Mouse (Mus musculus): ENCODE results near the gene Lzic. TPM values are rescaled to one million over a fixed set of nuclear protein-coding genes. Genes with fewer than 3 reads are reported as not detected.
"Not testable (repeated sequence)": the region's sequence is repeated elsewhere in the genome, so short reads cannot be mapped to it uniquely, and the experiment has no call there.

Lzic gene
- total and polyA plus RNA-seq, 3 experiments: 25.0 to 26.2 TPM; not detected in 1

- Histone ChIP-seq H3K79me2 (ENCODE audit: control insufficient read depth, insufficient read depth, low read length, poor library complexity) (no peaks in the 10 kb centered on the region), H3K27me3 (ENCODE audit: control insufficient read depth in 1 of 2, insufficient read depth in 2 of 2, low read length in 2 of 2) (no peaks in the 10 kb centered on the region), H3K36me3 (ENCODE audit: control insufficient read depth in 1 of 2, insufficient read depth in 2 of 2, low read length in 2 of 2) (no peaks in the 10 kb centered on the region), H3K9ac (ENCODE audit: control insufficient read depth, low read depth, low read length, poor library complexity, severe bottlenecking) (no peak within 1 kb of the TSS), H3K9me3 (replicated peaks; ENCODE audit: insufficient read depth, low read length) (no peaks in the 10 kb centered on the region), H3K27ac (ENCODE audit: control insufficient read depth, low read depth, low read length) (no peak within 1 kb of the TSS), H3K4me1 (ENCODE audit: control insufficient read depth in 1 of 2, insufficient read depth in 2 of 2, low read length in 2 of 2) (no peaks in the 10 kb centered on the region), H3K4me3 (ENCODE audit: control insufficient read depth in 1 of 2, insufficient read depth in 1 of 2, low read depth in 2 of 2, low read length in 2 of 2) (no peak within 1 kb of the TSS)
- no peak for DNase-seq (ENCODE audit: low read depth, low spot score)
- TF ChIP-seq BHLHE40 (IDR thresholded peaks at IDR 0.05; ENCODE audit: borderline replicate concordance, low read depth, low read length): no peak
- no peak for TF ChIP-seq POLR2A (IDR thresholded peaks at IDR 0.05; ENCODE audit: control insufficient read depth in 1 of 2, insufficient read depth in 1 of 2, low read depth in 1 of 2, low read length in 2 of 2, poor library complexity in 1 of 2)
- TF ChIP-seq ZC3H11A (IDR thresholded peaks at IDR 0.05; ENCODE audit: low read depth, low read length): no peak
- TF ChIP-seq MXI1 (IDR thresholded peaks at IDR 0.05; ENCODE audit: low read depth, low read length): no peak
- no peak for TF ChIP-seq GABPA (IDR thresholded peaks at IDR 0.05; ENCODE audit: low read depth, low read length)
- no peak for TF ChIP-seq NELFE (IDR thresholded peaks at IDR 0.05; ENCODE audit: low read depth, low read length)
- TF ChIP-seq POLR2AphosphoS2 (IDR thresholded peaks at IDR 0.05; ENCODE audit: low read length): no peak
- TF ChIP-seq MEF2A (IDR thresholded peaks at IDR 0.05; ENCODE audit: extremely low read depth, insufficient replicate concordance, low read depth, low read length, poor library complexity, severe bottlenecking): no peak
- no peak for TF ChIP-seq CHD2 (IDR thresholded peaks at IDR 0.05; ENCODE audit: low read length)
- no peak for TF ChIP-seq TBP (IDR thresholded peaks at IDR 0.05; ENCODE audit: low read depth, low read length)
- TF ChIP-seq MAZ (IDR thresholded peaks at IDR 0.05; ENCODE audit: low read depth, low read length): no peak
- TF ChIP-seq MYB (IDR thresholded peaks at IDR 0.05; ENCODE audit: low read depth, low read length): no peak
- no peak for TF ChIP-seq SIN3A (IDR thresholded peaks at IDR 0.05; ENCODE audit: low read length)
- no peak for TF ChIP-seq ZMIZ1 (IDR thresholded peaks at IDR 0.05; ENCODE audit: low read depth, low read length)
- TF ChIP-seq TAL1 (IDR thresholded peaks at IDR 0.05; ENCODE audit: low read length): no peak
- no peak for TF ChIP-seq UBTF (IDR thresholded peaks at IDR 0.05; ENCODE audit: borderline replicate concordance, insufficient read depth, low read depth, low read length)
- no peak for TF ChIP-seq USF2 (IDR thresholded peaks at IDR 0.05; ENCODE audit: borderline replicate concordance in 1 of 2, insufficient read depth in 1 of 2, low read depth in 1 of 2, low read length in 2 of 2)
Measured at GRCm38 (mm10) chr4:149454879-149455278, 30.1 kb upstream of the Lzic start, which contains the start of gene Rbp7. TSS of gene Rbp7 (minus strand) at chr4:149454978.

GRCm38 (mm10) chr4:149457163-149457562 lies 27.9 kb upstream of the Lzic start:
- H3K36me3 ChIP-seq (ENCODE audit: control insufficient read depth in 1 of 2, insufficient read depth in 2 of 2, low read length in 2 of 2); H3K9ac ChIP-seq (ENCODE audit: control insufficient read depth, low read depth, low read length, poor library complexity, severe bottlenecking); H3K4me3 ChIP-seq (ENCODE audit: control insufficient read depth in 1 of 2, insufficient read depth in 1 of 2, low read depth in 2 of 2, low read length in 2 of 2); DNase-seq (ENCODE audit: low read depth, low spot score); H3K4me1 ChIP-seq (ENCODE audit: control insufficient read depth in 1 of 2, insufficient read depth in 2 of 2, low read length in 2 of 2); H3K9me3 ChIP-seq (replicated peaks; ENCODE audit: insufficient read depth, low read length); H3K79me2 ChIP-seq (ENCODE audit: control insufficient read depth, insufficient read depth, low read length, poor library complexity); H3K27me3 ChIP-seq (ENCODE audit: control insufficient read depth in 1 of 2, insufficient read depth in 2 of 2, low read length in 2 of 2); H3K27ac ChIP-seq (ENCODE audit: control insufficient read depth, low read depth, low read length): not testable (repeated sequence)
